Mouse (Mus musculus) testis, adult 2 months (tissue): ENCODE results near the gene Shisa7. TPM values are rescaled to one million over a fixed set of nuclear protein-coding genes. Genes with fewer than 3 reads are reported as not detected.
"Not testable (repeated sequence)": the region's sequence is repeated elsewhere in the genome, so short reads cannot be mapped to it uniquely, and the experiment has no call there.

ENCODE experiments used
- H3K27ac ChIP-seq: fragments of 200-500 bp; 2 replicates; pipeline ENCODE4 v1.5.1; 2012; ENCODE audit warnings: low read depth, low read length; ENCODE audit not compliant: control insufficient read depth, insufficient read depth
- H3K27me3 ChIP-seq: fragments of 200-500 bp; 2 replicates; pipeline ENCODE4 v1.6.1; 2012; ENCODE audit warnings: mild to moderate bottlenecking, low read length, moderate library complexity; ENCODE audit not compliant: control insufficient read depth, insufficient read depth
- H3K36me3 ChIP-seq: fragments of 200-500 bp; 2 replicates; pipeline ENCODE4 v1.6.1; 2012; ENCODE audit warnings: mild to moderate bottlenecking, low read length; ENCODE audit not compliant: control insufficient read depth, insufficient read depth
- H3K4me1 ChIP-seq: fragments of 200-500 bp; 2 replicates; pipeline ENCODE4 v1.6.1; 2012; ENCODE audit warnings: low read length; ENCODE audit not compliant: control insufficient read depth, insufficient read depth
- H3K4me3 ChIP-seq: fragments of 200-500 bp; 2 replicates; pipeline ENCODE4 v1.5.1; 2012; ENCODE audit warnings: low read depth, mild to moderate bottlenecking, low read length, moderate library complexity, mixed read lengths; ENCODE audit not compliant: control insufficient read depth
- CTCF ChIP-seq: fragments of 200-500 bp; IDR thresholded peaks from 2 replicates; pipeline ENCODE4 v1.5.1; 2012; ENCODE audit warnings: low read depth, mild to moderate bottlenecking, inconsistent platforms, low read length, moderate library complexity; ENCODE audit not compliant: control insufficient read depth, insufficient read depth, insufficient replicate concordance
- POLR2A ChIP-seq: fragments of 200-500 bp; IDR thresholded peaks from 2 replicates; pipeline ENCODE4 v1.6.1; 2012; ENCODE audit warnings: low read depth, mild to moderate bottlenecking, inconsistent platforms, low read length, moderate library complexity; ENCODE audit not compliant: control insufficient read depth
- polyA plus RNA-seq: library from polyadenylated mRNA; depleted of rRNA; stranded (reverse); fragments of >200 nt; gene quantifications from 2 replicates; pipeline ENCODE4 v1.2.3, GENCODE M21; 2012

Shisa7 gene
- polyA plus RNA-seq, 1 experiment: 24.8 TPM

GRCm38 (mm10) chr7:4865579-4866493, 21.3 kb upstream of the Shisa7 start:
- Histone ChIP-seq H3K4me1 (peaks cover 11% of the 10 kb centered on the region), H3K27ac (peak overlapping the region; percentile 83), H3K4me3 (peak overlapping the region; percentile 95), H3K36me3 (no peaks in the 10 kb centered on the region), H3K27me3 (no peaks in the 10 kb centered on the region)
- TF ChIP-seq CTCF (no peak), POLR2A (peak; percentile 76)

GRCm38 (mm10) chr7:4865090-4865489, 20.6 kb upstream of the Shisa7 start:
- Histone ChIP-seq H3K27ac (peak overlapping the region; percentile 83), H3K4me3 (peak overlapping the region; percentile 95; the same call in 1 of the 2 replicates), H3K27me3 (no peaks in the 10 kb centered on the region), H3K4me1 (peaks cover 11% of the 10 kb centered on the region), H3K36me3 (no peaks in the 10 kb centered on the region)
- peak; percentile 12; the same call in 1 of the 2 replicates for TF ChIP-seq CTCF
- no peak for TF ChIP-seq POLR2A

GRCm38 (mm10) chr7:4864130-4864845, 19.8 kb upstream of the Shisa7 start:
- TF ChIP-seq CTCF: no peak
- TF ChIP-seq POLR2A: no peak
- H3K27me3 ChIP-seq: no peaks in the 10 kb centered on the region
- peaks cover 11% of the 10 kb centered on the region for H3K4me1 ChIP-seq
- no peak overlapping the region for H3K4me3 ChIP-seq
- H3K36me3 ChIP-seq: no peaks in the 10 kb centered on the region
- peak overlapping the region; percentile 65 for H3K27ac ChIP-seq

- H3K4me3 ChIP-seq: no peak overlapping the region
- TF ChIP-seq CTCF: no peak
- TF ChIP-seq POLR2A: no peak
- no peaks in the 10 kb centered on the region for H3K36me3 ChIP-seq
- peaks cover 11% of the 10 kb centered on the region for H3K4me1 ChIP-seq
- H3K27ac ChIP-seq: peak overlapping the region; percentile 65
- H3K27me3 ChIP-seq: no peaks in the 10 kb centered on the region
These were observed 19.1 kb upstream of the Shisa7 start for GRCm38 (mm10) chr7:4863541-4864080.

- Histone ChIP-seq H3K4me3 (no peak overlapping the region), H3K4me1 (peaks cover 11% of the 10 kb centered on the region), H3K36me3 (no peaks in the 10 kb centered on the region), H3K27ac (peak overlapping the region; percentile 65), H3K27me3 (no peaks in the 10 kb centered on the region)
- no peak for TF ChIP-seq POLR2A
- TF ChIP-seq CTCF: no peak
These were observed 18.5 kb upstream of the Shisa7 start for GRCm38 (mm10) chr7:4863041-4863440.

GRCm38 (mm10) chr7:4860926-4861325, 16.4 kb upstream of the Shisa7 start:
- H3K36me3 ChIP-seq, H3K27me3 ChIP-seq, H3K4me3 ChIP-seq: not testable (repeated sequence)

GRCm38 (mm10) chr7:4859418-4859978, 15.0 kb upstream of the Shisa7 start:
- Histone ChIP-seq H3K27me3 (no peaks in the 10 kb centered on the region), H3K4me3 (no peak overlapping the region), H3K4me1 (peaks cover 3% of the 10 kb centered on the region), H3K27ac (no peak overlapping the region), H3K36me3 (no peaks in the 10 kb centered on the region)
- TF ChIP-seq CTCF (no peak), POLR2A (no peak)

More at GRCm38 (mm10) chr7:4860926-4861325, 16.4 kb upstream of the Shisa7 start:
- H3K4me1 ChIP-seq: peaks cover 11% of the 10 kb centered on the region
- H3K27ac ChIP-seq: not testable (repeated sequence)
